Mouse (Mus musculus): ENCODE measurements at regions not wholly inside any gene's neighbourhood (a gene's known extent, or its start where the extent isn't known, plus 50 kb on each side); places are given as distances from the start of the nearest gene placed in this dataset.
A peak's percentile ranks its signal among the peaks of the same experiment; 100 is the strongest.

- peak; percentile 5 for DNase-seq (ENCODE audit: low read depth)
Observed at GRCm38 (mm10) chr1:144085530-144086520, 81.9 kb upstream of the Rgs2 start.

GRCm38 (mm10) chr1:144078972-144079371, 75.0 kb upstream of the Rgs2 start:
- DNase-seq (ENCODE audit: low read depth), result no peak

GRCm38 (mm10) chr1:144078446-144078845, 74.5 kb upstream of the Rgs2 start:
- DNase-seq (ENCODE audit: low read depth), result no peak

GRCm38 (mm10) chr1:144075991-144076390, 72.0 kb upstream of the Rgs2 start:
- no peak for DNase-seq (ENCODE audit: low read depth)

- no peak for DNase-seq (ENCODE audit: low read depth)
Observed at GRCm38 (mm10) chr1:144061283-144061682, 57.3 kb upstream of the Rgs2 start.

- DNase-seq (ENCODE audit: low read depth), result no peak
Observed at GRCm38 (mm10) chr1:144055476-144056213, 51.7 kb upstream of the Rgs2 start.

All from naive thymus-derived CD4-positive, alpha-beta T cell, adult 2 months (primary cell).